Mouse (Mus musculus): Measurements from ENCODE around the gene Mtfmt.

Mtfmt gene

GRCm38 (mm10) chr9:65427511-65427910 is 8.1 kb upstream of the Mtfmt start:
- DNase-seq (ENCODE audit: low read depth, low spot score) = no peak

- no peak for DNase-seq (ENCODE audit: low read depth, low spot score)
Observed at GRCm38 (mm10) chr9:65428003-65428402, 7.6 kb upstream of the Mtfmt start.

- no peak for DNase-seq (ENCODE audit: low read depth, low spot score)
Observed at GRCm38 (mm10) chr9:65430401-65430800, 5.2 kb upstream of the Mtfmt start.

GRCm38 (mm10) chr9:65430921-65431320 is 4.7 kb upstream of the Mtfmt start:
- no peak for DNase-seq (ENCODE audit: low read depth, low spot score)

DNA sequence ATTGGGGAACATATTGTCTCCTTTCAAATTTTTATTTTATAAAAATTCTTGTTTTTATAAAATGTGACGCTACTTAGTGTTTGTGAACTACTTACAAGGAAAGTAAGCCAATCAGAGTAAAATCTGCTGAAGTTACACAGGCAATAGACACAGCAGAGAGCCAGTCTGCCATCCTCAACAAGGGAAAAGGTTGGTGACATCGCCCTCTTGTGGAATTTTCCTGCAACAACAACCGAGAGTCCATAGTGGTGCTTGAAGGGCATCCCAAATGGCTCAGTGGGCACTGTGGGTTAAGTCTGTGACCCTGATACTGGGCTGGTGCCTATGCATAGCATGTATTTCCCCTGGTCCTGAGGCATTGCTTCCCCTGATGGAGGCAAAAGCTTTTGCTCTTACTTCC is 3.3 kb upstream of the Mtfmt start:
- DNase-seq (ENCODE audit: low read depth, low spot score) = peak; percentile 76

GRCm38 (mm10) chr9:65434140-65434539 is 1.4 kb upstream of the Mtfmt start:
- DNase-seq (ENCODE audit: low read depth, low spot score) = peak; percentile 26

DNA sequence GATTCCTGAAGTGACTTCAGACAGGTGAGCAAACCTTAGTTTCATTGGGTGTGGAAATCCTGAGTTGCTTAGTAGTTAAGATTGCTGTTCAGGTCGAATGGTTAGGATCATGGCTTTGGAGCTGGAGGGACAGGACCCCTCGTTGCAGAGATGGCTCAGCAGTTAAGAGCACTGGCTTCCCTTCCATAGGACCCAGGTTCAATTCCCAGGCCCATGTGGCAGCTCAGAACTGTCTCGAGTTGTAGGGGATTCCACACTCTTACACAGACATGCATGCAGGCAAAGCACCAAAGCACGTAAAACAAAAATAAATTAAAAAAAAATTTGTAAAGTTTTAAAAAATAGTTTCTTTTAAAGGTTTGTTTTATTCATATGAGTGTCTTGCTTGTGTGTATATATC is 371 bp upstream of the Mtfmt start:
- no peak for DNase-seq (ENCODE audit: low read depth, low spot score)

DNA sequence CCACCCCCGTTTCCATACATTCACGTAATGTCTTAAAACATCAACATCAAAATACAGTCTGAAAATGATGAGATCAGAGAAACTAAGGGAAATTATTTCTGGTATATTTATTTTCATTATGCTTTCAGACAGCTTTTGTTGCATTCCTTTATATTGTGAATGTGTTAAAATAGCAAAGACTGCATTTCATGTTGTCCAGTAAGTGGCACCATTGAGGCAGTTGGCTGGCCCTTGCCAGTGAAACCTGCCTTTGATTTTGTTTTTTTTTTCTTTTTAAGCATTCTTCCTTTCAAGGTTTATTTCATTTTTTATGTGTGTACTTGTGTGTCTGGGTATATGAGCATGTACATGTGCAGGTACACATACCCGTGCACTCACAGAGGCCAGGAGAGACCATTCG is 9.1 kb downstream of the Mtfmt start:
- no peak for DNase-seq (ENCODE audit: low read depth, low spot score)

DNA sequence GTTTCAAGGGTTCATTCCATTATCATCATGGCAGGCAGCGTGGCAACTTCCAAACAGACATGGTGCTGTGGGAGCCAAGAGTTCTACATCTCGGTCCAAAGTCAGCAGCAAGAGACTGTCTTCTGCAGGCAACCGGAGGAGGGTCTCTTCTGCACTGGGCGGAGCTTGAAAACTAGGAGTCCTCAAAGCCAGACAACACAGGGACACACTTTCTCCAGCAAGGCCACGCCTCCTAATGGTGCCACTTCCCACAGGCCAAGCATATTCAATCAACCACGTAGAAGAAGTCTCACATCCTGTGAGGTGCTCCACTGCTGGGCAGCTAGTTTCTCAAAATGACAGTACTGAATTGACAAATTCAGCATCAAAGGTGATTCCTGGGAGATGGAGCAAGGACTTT is 12.4 kb downstream of the Mtfmt start:
- DNase-seq (ENCODE audit: low read depth, low spot score) = no peak

DNA sequence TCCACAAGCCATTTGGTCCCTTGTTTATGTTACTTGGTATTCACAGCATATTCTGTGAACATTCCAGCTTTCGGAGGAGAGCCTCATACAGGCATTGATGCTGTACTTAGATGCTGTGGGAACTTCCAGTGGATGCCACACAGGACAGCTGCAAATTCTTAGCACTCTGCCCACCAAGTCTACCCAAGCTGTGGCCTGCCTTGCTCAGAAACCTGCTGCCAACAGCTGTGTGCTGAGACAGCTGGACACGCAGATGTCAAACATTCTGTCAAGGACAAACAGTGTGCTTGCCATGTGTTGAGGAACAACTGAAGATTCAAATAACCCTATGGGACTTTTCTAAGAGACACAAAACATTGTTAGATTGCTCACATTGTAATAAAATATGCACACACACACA is 23.4 kb downstream of the Mtfmt start:
- DNase-seq (ENCODE audit: low read depth, low spot score) = no peak

GRCm38 (mm10) chr9:65460198-65460597 is 24.6 kb downstream of the Mtfmt start:
- DNase-seq (ENCODE audit: low read depth, low spot score) = no peak

GRCm38 (mm10) chr9:65460732-65461442 is 25.3 kb downstream of the Mtfmt start, which contains the start of gene Spg21:
Gene Spg21 (plus strand): TSS chr9:65460947.
- DNase-seq (ENCODE audit: low read depth, low spot score) = peak; percentile 91

GRCm38 (mm10) chr9:65462544-65462943 is 27.0 kb downstream of the Mtfmt start:
- no peak for DNase-seq (ENCODE audit: low read depth, low spot score)

DNA sequence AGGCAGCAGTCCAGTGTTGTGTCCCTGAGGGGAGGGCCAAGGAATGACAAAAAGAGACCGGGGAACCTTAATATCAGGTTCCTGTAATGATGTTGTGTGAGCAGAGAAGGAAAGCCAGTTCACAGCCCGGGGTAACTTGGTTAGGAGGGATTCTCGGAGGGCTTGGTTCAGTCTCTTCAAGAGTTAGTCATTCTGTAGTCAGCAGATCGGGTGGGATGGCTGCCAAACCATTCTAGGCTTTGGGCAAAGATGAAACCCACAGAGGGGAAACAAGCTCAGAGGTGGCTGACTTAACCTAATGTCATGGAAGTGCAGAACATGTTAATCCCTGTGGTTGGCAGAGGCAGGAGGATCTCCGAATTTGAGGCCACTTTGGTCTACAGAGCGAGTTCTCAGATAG is 28.6 kb downstream of the Mtfmt start:
- no peak for DNase-seq (ENCODE audit: low read depth, low spot score)

GRCm38 (mm10) chr9:65465241-65465640 is 29.7 kb downstream of the Mtfmt start:
- no peak for DNase-seq (ENCODE audit: low read depth, low spot score)

- no peak for DNase-seq (ENCODE audit: low read depth, low spot score)
Observed at GRCm38 (mm10) chr9:65467686-65468085, 32.1 kb downstream of the Mtfmt start.

- no peak for DNase-seq (ENCODE audit: low read depth, low spot score)
Observed at GRCm38 (mm10) chr9:65472769-65473168, 37.2 kb downstream of the Mtfmt start.

DNA sequence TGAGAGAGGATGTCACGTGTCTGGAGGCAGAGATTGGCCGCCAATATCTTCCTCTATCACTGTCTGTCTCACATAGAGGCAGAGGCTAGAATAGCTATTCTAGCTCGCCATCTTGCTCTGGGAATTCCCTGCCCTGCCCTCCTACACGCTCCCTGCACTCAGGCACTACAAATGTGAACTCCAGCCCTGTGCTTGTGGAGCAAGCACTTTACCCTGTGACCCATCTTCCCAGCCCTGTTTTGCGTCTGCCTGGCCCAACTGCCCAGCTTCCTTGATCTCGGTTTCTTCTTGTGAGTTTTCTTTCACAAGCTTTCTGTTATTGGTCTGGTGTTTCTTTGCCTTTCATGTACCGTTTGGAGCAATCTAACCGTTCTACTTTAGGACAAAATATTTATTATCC is 43.6 kb downstream of the Mtfmt start:
- DNase-seq (ENCODE audit: low read depth, low spot score) = no peak

GRCm38 (mm10) chr9:65480071-65480470 is 44.5 kb downstream of the Mtfmt start:
- DNase-seq (ENCODE audit: low read depth, low spot score) = no peak

- no peak for DNase-seq (ENCODE audit: low read depth, low spot score)
Observed at GRCm38 (mm10) chr9:65491476-65491875, 55.9 kb downstream of the Mtfmt start.

- DNase-seq (ENCODE audit: low read depth, low spot score) = no peak
Observed at GRCm38 (mm10) chr9:65492351-65492750, 56.8 kb downstream of the Mtfmt start.

DNA sequence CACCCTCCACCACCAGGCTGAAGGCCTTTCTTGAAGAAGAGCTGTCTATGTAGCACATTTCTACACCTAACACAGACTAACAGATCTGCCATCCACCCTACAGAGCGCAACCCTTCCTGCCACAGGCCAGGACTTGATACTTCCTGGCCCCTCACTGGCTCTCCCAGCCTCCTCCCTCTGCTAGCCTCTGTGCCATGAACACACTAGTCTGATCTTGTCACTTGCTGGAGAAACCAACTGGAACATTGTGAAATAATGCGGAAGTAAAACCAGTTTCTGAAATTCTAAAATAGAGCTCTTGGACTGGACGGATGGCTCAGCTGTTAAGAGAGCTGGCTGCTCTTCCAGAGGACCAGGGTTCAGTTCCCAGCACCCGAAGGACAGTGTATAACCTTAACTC is 57.3 kb downstream of the Mtfmt start:
- DNase-seq (ENCODE audit: low read depth, low spot score) = no peak

GRCm38 (mm10) chr9:65502146-65502545 is 66.6 kb downstream of the Mtfmt start:
- DNase-seq (ENCODE audit: low read depth, low spot score) = no peak

All from embryo, embryonic 11.5 days (tissue).